Mouse (Mus musculus): Measurements from ENCODE around the gene Hoxc6. TPM values are rescaled to one million over a fixed set of nuclear protein-coding genes. Genes with fewer than 3 reads are reported as not detected.

Gene Hoxc6
- polyA plus RNA-seq, 2 experiments: 0.06 TPM; not detected in 1

- Histone ChIP-seq H3K4me3 (ENCODE audit: insufficient read depth in 1 of 2, low read depth in 2 of 2, low read length in 2 of 2) (no peak overlapping the region), H3K9me3 (ENCODE audit: control insufficient read depth, low read length) (no peaks in the 10 kb centered on the region), H3K27ac (no peak overlapping the region), H3K36me3 (replicated peaks; ENCODE audit: control insufficient read depth, insufficient read depth, low read depth) (no peaks in the 10 kb centered on the region), H3K4me2 (ENCODE audit: low read depth) (no peak overlapping the region), H3K27me3 (ENCODE audit: control insufficient read depth, insufficient read depth, low read length) (peaks cover 84% of the 10 kb centered on the region), H3K9ac (replicated peaks) (no peak overlapping the region), H3K4me1 (replicated peaks; ENCODE audit: control insufficient read depth in 2 of 2, insufficient read depth in 2 of 2, low read length in 1 of 2) (no peaks in the 10 kb centered on the region)
- no peak for TF ChIP-seq CTCF (IDR thresholded peaks at IDR 0.05; ENCODE audit: low read depth)
- TF ChIP-seq EP300 (IDR thresholded peaks at IDR 0.05; ENCODE audit: low read depth): no peak
- no CpG with 5 or more reads among the region's 3 CpGs for WGBS (ENCODE audit: insufficient replicate concordance)
- ATAC-seq (ENCODE audit: insufficient read depth) (no peak), DNase-seq (ENCODE audit: low read depth in 3 of 3, low spot score in 3 of 3) (no peak)
Observed at GRCm38 (mm10) chr15:103032167-103032566, 34.1 kb downstream of the Hoxc6 start.

DNA sequence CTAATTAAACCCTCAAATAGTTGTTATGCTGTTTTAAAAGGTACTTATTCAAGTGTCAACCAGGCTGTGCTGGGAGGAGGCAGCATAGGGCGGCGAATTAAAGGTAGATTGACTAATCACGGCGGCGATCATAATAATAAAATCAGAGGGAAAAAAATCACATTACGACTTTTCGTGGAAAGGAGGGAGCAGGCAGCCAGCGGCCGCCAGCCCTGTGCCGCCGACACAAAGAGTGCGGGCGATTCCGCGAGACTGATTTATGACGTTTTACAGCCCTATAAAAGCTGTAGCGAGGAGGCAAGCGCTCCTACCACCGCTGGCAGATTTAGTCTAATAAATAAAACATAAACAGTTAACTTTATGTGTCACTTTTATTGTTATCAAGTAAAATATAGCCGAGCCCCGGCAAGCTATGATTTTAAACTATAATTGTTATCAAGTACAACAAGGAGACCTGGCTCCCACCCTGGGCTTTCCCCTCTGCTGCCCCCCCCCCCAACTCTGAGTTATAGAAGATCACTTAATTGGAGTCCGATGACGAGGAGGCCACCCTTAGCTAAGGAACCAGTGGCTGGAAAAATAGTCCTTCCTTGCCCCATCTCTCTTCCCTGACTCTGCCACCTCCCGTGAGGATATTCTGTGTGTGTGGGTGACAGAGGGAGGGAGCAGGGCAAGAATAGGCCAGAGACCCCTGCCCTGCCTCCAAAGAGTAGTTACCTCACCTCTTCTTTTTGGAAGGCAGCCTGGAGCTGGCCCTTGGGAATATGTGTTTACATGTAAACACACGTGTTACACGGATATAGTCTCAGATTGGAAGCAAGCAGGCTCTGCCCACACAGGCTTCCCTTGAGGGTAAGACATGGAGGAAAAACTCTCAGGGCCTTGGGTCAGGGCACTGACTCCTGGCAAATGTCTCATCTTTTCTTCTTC is 34.9 kb downstream of the Hoxc6 start:
- Histone ChIP-seq H3K27ac (no peak overlapping the region), H3K9ac (replicated peaks) (no peak overlapping the region), H3K4me1 (replicated peaks; ENCODE audit: control insufficient read depth in 2 of 2, insufficient read depth in 2 of 2, low read length in 1 of 2) (no peaks in the 10 kb centered on the region), H3K4me3 (ENCODE audit: insufficient read depth in 1 of 2, low read depth in 2 of 2, low read length in 2 of 2) (no peak overlapping the region), H3K36me3 (replicated peaks; ENCODE audit: control insufficient read depth, insufficient read depth, low read depth) (no peaks in the 10 kb centered on the region), H3K27me3 (ENCODE audit: control insufficient read depth, insufficient read depth, low read length) (peaks cover 82% of the 10 kb centered on the region), H3K4me2 (ENCODE audit: low read depth) (no peak overlapping the region), H3K9me3 (ENCODE audit: control insufficient read depth, low read length) (no peaks in the 10 kb centered on the region)
- WGBS (ENCODE audit: insufficient replicate concordance): 3% methylated on average over 26 of the region's 26 CpGs
- ATAC-seq (ENCODE audit: insufficient read depth) (no peak), DNase-seq (ENCODE audit: low read depth in 3 of 3, low spot score in 3 of 3) (no peak)
- TF ChIP-seq EP300 (IDR thresholded peaks at IDR 0.05; ENCODE audit: low read depth) (no peak), CTCF (IDR thresholded peaks at IDR 0.05; ENCODE audit: low read depth) (no peak)

DNA sequence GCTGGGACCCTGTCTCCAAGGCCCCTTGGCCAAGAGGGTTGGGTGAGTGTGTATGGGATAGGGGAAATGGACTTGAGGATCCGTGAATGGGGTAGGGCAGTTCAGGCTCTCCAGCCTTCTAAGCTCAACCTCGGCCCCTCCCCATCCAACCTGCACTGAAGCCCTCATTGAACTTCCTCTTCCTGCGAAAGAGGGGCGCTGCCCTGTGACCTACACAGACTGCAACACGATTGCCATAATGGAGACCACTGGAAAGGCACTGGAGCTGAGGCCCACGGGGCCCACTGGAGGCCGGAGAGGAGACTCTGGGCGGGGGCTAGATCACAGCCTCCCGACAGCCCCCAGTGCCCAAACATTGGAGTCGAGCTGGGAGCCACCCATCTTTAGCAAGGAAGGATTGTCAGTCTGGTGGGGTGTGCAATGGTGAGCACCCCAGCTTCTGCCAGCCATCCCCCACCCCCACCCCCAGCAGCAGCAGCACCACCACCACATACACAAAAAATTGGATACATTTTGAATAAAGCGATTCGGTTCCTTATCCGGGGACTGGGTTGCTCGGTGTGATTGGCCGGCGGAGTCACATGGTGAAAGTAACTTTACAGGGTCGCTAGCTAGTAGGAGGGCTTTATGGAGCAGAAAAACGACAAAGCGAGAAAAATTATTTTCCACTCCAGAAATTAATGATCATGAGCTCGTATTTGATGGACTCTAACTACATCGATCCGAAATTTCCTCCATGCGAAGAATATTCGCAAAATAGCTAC is 36.2 kb downstream of the Hoxc6 start:
- ATAC-seq (ENCODE audit: insufficient read depth) (no peak), DNase-seq (ENCODE audit: low read depth in 3 of 3, low spot score in 3 of 3) (no peak)
- TF ChIP-seq EP300 (IDR thresholded peaks at IDR 0.05; ENCODE audit: low read depth): no peak
- TF ChIP-seq CTCF (IDR thresholded peaks at IDR 0.05; ENCODE audit: low read depth): no peak
- H3K36me3 ChIP-seq (replicated peaks; ENCODE audit: control insufficient read depth, insufficient read depth, low read depth): no peaks in the 10 kb centered on the region
- H3K9ac ChIP-seq (replicated peaks): no peak overlapping the region
- no peaks in the 10 kb centered on the region for H3K4me1 ChIP-seq (replicated peaks; ENCODE audit: control insufficient read depth in 2 of 2, insufficient read depth in 2 of 2, low read length in 1 of 2)
- 1% methylated on average over 24 of the region's 24 CpGs for WGBS (ENCODE audit: insufficient replicate concordance)
- H3K27ac ChIP-seq: no peak overlapping the region
- no peaks in the 10 kb centered on the region for H3K9me3 ChIP-seq (ENCODE audit: control insufficient read depth, low read length)
- peaks cover 80% of the 10 kb centered on the region for H3K27me3 ChIP-seq (ENCODE audit: control insufficient read depth, insufficient read depth, low read length)
- no peak overlapping the region; the same call in 1 of the 2 replicates for H3K4me2 ChIP-seq (ENCODE audit: low read depth)
- H3K4me3 ChIP-seq (ENCODE audit: insufficient read depth in 1 of 2, low read depth in 2 of 2, low read length in 2 of 2): peak overlapping the region in 1 of 2 experiments; percentile 10; a peak in 1 of 4 replicates

GRCm38 (mm10) chr15:103034807-103035547 is 36.9 kb downstream of the Hoxc6 start:
- WGBS (ENCODE audit: insufficient replicate concordance): 1% methylated on average over 34 of the region's 34 CpGs
- no peak overlapping the region for H3K9ac ChIP-seq (replicated peaks)

More at GRCm38 (mm10) chr15:103034807-103035547, 36.9 kb downstream of the Hoxc6 start:
- ATAC-seq (ENCODE audit: insufficient read depth): no peak
- Histone ChIP-seq H3K4me2 (ENCODE audit: low read depth) (no peak overlapping the region), H3K27ac (no peak overlapping the region), H3K4me1 (replicated peaks; ENCODE audit: control insufficient read depth in 2 of 2, insufficient read depth in 2 of 2, low read length in 1 of 2) (no peaks in the 10 kb centered on the region), H3K27me3 (ENCODE audit: control insufficient read depth, insufficient read depth, low read length) (peaks cover 77% of the 10 kb centered on the region), H3K9me3 (ENCODE audit: control insufficient read depth, low read length) (no peaks in the 10 kb centered on the region), H3K36me3 (replicated peaks; ENCODE audit: control insufficient read depth, insufficient read depth, low read depth) (no peaks in the 10 kb centered on the region), H3K4me3 (ENCODE audit: insufficient read depth in 1 of 2, low read depth in 2 of 2, low read length in 2 of 2) (peak overlapping the region in 1 of 2 experiments; percentile 24; a peak in 1 of 4 replicates)
- TF ChIP-seq CTCF (IDR thresholded peaks at IDR 0.05; ENCODE audit: low read depth) (no peak), EP300 (IDR thresholded peaks at IDR 0.05; ENCODE audit: low read depth) (no peak)
- DNase-seq (ENCODE audit: low read depth in 3 of 3, low spot score in 3 of 3): no peak
